Mouse (Mus musculus): ENCODE data around the gene Hnrnpd. TPM values are rescaled to one million over a fixed set of nuclear protein-coding genes. Genes with fewer than 3 reads are reported as not detected.

The Hnrnpd gene
- polyA plus RNA-seq, 1 experiment from 2014 or later = 245 TPM

DNA sequence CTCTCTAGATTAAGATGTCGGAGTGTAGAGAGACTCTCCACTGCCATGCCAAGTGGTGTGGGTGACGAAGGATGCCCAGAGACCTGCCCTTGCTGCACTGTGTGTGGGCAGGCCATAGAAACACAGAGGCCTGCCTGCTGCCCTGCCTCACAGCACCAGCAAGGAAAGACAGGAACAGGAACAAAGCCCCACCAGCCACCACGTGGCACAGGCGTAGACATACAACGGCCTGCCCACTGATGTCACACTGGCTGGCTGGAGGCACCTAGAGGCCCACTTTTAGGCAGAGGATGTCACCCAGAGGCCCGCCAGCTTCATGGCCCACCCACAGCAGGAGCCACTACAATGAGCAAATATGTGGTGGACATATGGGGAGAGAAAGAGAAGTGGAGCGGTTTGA is 21.3 kb upstream of the Hnrnpd start:
- H3K27ac ChIP-seq = no peak overlapping the region
- H3K4me2 ChIP-seq = no peak overlapping the region
- WGBS (ENCODE audit: insufficient replicate concordance) = 66% methylated on average over 7 of the region's 7 CpGs
- H3K4me1 ChIP-seq = peaks cover 24% of the 10 kb centered on the region
- H3K4me3 ChIP-seq = no peak overlapping the region
- no peaks in the 10 kb centered on the region for H3K36me3 ChIP-seq
- H3K9me3 ChIP-seq (replicated peaks) = no peaks in the 10 kb centered on the region
- no peak; the same call in 1 of the 2 replicates for ATAC-seq
- no peaks in the 10 kb centered on the region; the same call in 1 of the 2 replicates for H3K27me3 ChIP-seq (replicated peaks)
- H3K9ac ChIP-seq = no peak overlapping the region

DNA sequence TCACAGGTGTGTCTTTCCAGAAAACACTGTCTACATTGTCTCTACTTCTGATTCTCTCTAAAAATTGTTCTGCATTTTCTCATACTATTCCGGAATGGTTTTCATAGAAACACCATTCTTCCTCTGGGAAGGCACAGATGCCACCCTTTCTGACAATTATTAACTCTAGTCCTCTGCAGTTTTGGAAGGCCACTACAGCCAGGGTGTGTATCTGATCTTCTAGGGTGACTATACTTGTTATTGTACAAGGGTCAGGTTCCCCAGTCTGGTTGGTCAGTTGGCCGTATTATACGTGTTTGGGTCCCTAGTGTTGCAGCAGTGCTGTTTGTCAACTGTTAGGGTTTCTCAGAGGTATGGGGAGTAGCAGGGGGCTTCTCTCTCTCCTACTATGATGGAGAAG is 15.9 kb upstream of the Hnrnpd start:
- ATAC-seq = no peak
- no peak overlapping the region for H3K4me2 ChIP-seq
- H3K4me3 ChIP-seq = no peak overlapping the region

GRCm38 (mm10) chr5:99994166-99994565 is 15.4 kb upstream of the Hnrnpd start:
- H3K27me3 ChIP-seq (replicated peaks) = no peaks in the 10 kb centered on the region; the same call in 1 of the 2 replicates
- no peaks in the 10 kb centered on the region for H3K4me1 ChIP-seq
- WGBS (ENCODE audit: insufficient replicate concordance) = 65% methylated on average over 3 of the region's 3 CpGs
- no peak overlapping the region for H3K9ac ChIP-seq
- H3K36me3 ChIP-seq = no peaks in the 10 kb centered on the region
- no peak overlapping the region for H3K4me3 ChIP-seq
- H3K27ac ChIP-seq = no peak overlapping the region
- H3K9me3 ChIP-seq (replicated peaks) = no peaks in the 10 kb centered on the region
- no peak overlapping the region for H3K4me2 ChIP-seq
- peak; percentile 47; the same call in 1 of the 2 replicates for ATAC-seq

More for the DNA sequence above, 15.9 kb upstream of the Hnrnpd start:
- H3K4me1 ChIP-seq = no peaks in the 10 kb centered on the region
- no peak overlapping the region for H3K27ac ChIP-seq
- 87% methylated on average over 3 of the region's 3 CpGs for WGBS (ENCODE audit: insufficient replicate concordance)
- no peaks in the 10 kb centered on the region for H3K36me3 ChIP-seq
- no peak overlapping the region for H3K9ac ChIP-seq
- H3K27me3 ChIP-seq (replicated peaks) = no peaks in the 10 kb centered on the region; the same call in 1 of the 2 replicates
- H3K9me3 ChIP-seq (replicated peaks) = no peaks in the 10 kb centered on the region

GRCm38 (mm10) chr5:99983452-99984061 is 4.8 kb upstream of the Hnrnpd start:
- Histone ChIP-seq H3K9me3 (replicated peaks) (no peaks in the 10 kb centered on the region), H3K4me1 (peaks cover 17% of the 10 kb centered on the region), H3K27ac (no peak overlapping the region), H3K27me3 (replicated peaks) (no peaks in the 10 kb centered on the region), H3K4me3 (no peak overlapping the region), H3K9ac (no peak overlapping the region), H3K36me3 (no peaks in the 10 kb centered on the region), H3K4me2 (0 out of 2 replicates have a peak overlapping the region, but pooled peaks have one; percentile 24)
- ATAC-seq = no peak
- 63% methylated on average over 9 of the region's 9 CpGs for WGBS (ENCODE audit: insufficient replicate concordance)

- Histone ChIP-seq H3K9ac (peak overlapping the region; percentile 98), H3K4me2 (peak overlapping the region; percentile 73), H3K4me3 (peak overlapping the region; percentile 97), H3K9me3 (replicated peaks) (no peaks in the 10 kb centered on the region), H3K4me1 (peaks cover 40% of the 10 kb centered on the region), H3K27me3 (replicated peaks) (no peaks in the 10 kb centered on the region), H3K27ac (peak overlapping the region; percentile 97), H3K36me3 (peaks cover 39% of the 10 kb centered on the region)
- ATAC-seq = peak; percentile 40
- WGBS (ENCODE audit: insufficient replicate concordance) = under 1% methylated on average over 48 of the region's 50 CpGs
These were observed 1.0 kb downstream of the Hnrnpd start for GRCm38 (mm10) chr5:99977516-99978301.

DNA sequence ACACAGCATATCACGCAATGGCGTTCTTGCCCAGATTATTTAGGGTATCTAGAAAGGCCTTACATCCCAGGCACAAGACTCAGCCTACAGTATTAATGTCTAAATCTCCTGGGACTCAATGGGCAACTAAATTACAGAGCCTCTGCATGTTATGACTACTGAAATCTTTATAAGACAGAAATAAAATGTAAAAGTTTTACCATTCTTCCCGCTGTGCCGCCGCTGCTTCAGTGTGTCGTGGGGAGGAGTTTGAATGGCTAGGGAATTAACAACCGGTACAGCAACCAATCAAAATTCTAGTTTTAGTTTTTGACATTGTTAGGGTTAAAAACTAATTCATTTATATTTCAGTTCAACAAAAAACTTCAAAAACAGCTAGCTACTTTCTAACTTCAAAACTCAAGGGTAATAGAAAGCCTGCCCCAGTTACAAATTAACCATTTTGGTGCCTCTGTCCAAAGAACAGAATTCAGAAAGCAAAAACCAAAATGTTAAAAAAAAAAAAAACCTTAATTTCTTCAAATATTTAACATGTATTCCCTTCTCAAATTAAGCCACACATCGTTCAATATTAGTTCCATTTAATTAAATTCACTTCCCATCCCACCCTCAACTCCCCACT is 2.3 kb downstream of the Hnrnpd start:
- WGBS (ENCODE audit: insufficient replicate concordance) = 9% methylated on average over 8 of the region's 8 CpGs
- peak overlapping the region; percentile 73 for H3K4me2 ChIP-seq

GRCm38 (mm10) chr5:99975776-99976175 is 3.0 kb downstream of the Hnrnpd start:
- ATAC-seq = no peak
- Histone ChIP-seq H3K9me3 (replicated peaks) (no peaks in the 10 kb centered on the region), H3K27me3 (replicated peaks) (no peaks in the 10 kb centered on the region), H3K9ac (peak overlapping the region; percentile 48), H3K36me3 (peaks cover 51% of the 10 kb centered on the region), H3K4me3 (peak overlapping the region; percentile 97), H3K27ac (no peak overlapping the region), H3K4me1 (peaks cover 47% of the 10 kb centered on the region), H3K4me2 (peak overlapping the region; percentile 73)
- 67% methylated on average over 1 of the region's 1 CpGs for WGBS (ENCODE audit: insufficient replicate concordance)

More for the DNA sequence above, 2.3 kb downstream of the Hnrnpd start:
- Histone ChIP-seq H3K27ac (peak overlapping the region; percentile 97), H3K9ac (peak overlapping the region; percentile 98), H3K4me3 (peak overlapping the region; percentile 97), H3K9me3 (replicated peaks) (no peaks in the 10 kb centered on the region), H3K36me3 (peaks cover 48% of the 10 kb centered on the region), H3K4me1 (peaks cover 45% of the 10 kb centered on the region), H3K27me3 (replicated peaks) (no peaks in the 10 kb centered on the region)
- no peak for ATAC-seq

DNA sequence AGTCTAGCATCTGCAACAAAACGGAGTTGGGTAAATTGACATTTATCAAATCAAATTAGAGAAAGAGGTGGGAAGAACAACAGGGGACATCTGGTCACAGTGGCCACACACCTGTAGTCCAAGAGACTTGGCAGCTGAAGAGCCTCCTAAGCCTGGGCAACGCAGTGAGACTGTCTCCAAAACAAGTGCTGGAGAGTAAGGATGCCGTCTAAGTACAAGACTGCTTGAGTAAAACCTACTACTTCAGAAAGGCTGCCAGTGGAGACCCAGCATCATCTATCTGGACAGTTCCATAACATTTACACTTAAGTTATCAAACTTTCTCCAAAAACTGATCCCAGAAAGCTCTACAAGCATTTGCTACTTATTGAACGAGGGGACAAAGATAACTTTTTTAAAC is 3.7 kb downstream of the Hnrnpd start:
- peak overlapping the region; percentile 73 for H3K4me2 ChIP-seq
- H3K4me1 ChIP-seq = peaks cover 51% of the 10 kb centered on the region
- peak overlapping the region; percentile 37 for H3K4me3 ChIP-seq
- H3K9ac ChIP-seq = peak overlapping the region; percentile 48
- WGBS (ENCODE audit: insufficient replicate concordance) = 51% methylated on average over 4 of the region's 4 CpGs
- no peaks in the 10 kb centered on the region for H3K27me3 ChIP-seq (replicated peaks)
- 0 out of 2 replicates have a peak overlapping the region, but pooled peaks have one; percentile 7 for H3K27ac ChIP-seq
- peaks cover 58% of the 10 kb centered on the region for H3K36me3 ChIP-seq
- no peaks in the 10 kb centered on the region for H3K9me3 ChIP-seq (replicated peaks)
- no peak for ATAC-seq

- ATAC-seq = no peak
- H3K4me2 ChIP-seq = peak overlapping the region; percentile 73
- H3K27me3 ChIP-seq (replicated peaks) = no peaks in the 10 kb centered on the region
- H3K27ac ChIP-seq = no peak overlapping the region
- H3K9ac ChIP-seq = no peak overlapping the region; the same call in 1 of the 2 replicates
- peaks cover 53% of the 10 kb centered on the region for H3K4me1 ChIP-seq
- peaks cover 66% of the 10 kb centered on the region for H3K36me3 ChIP-seq
- H3K9me3 ChIP-seq (replicated peaks) = no peaks in the 10 kb centered on the region
- H3K4me3 ChIP-seq = peak overlapping the region; percentile 12
- 6% methylated on average over 2 of the region's 2 CpGs for WGBS (ENCODE audit: insufficient replicate concordance)
These were observed 4.8 kb downstream of the Hnrnpd start for GRCm38 (mm10) chr5:99973941-99974340.

DNA sequence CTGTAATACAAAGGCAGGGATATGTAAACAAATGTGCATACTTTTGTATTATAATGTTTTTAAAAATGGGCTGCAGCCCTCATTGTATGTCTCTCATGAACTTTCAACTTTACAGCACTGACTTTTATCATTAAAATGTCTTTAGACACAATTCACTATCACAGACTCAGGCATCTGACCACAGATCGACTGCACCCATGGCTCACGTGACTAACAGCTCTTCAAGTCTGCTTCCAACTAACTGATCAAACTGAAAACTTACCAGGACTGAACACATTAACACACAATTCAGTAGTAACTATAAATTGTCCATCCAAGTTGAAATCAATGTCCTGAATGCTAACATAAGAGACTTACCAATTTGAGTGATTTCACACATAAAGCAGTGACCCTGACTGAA is 18.8 kb downstream of the Hnrnpd start:
- H3K4me1 ChIP-seq = no peaks in the 10 kb centered on the region
- no peak overlapping the region for H3K4me3 ChIP-seq
- no peak overlapping the region for H3K27ac ChIP-seq
- no peaks in the 10 kb centered on the region for H3K27me3 ChIP-seq (replicated peaks)
- H3K4me2 ChIP-seq = no peak overlapping the region
- 67% methylated on average over 2 of the region's 2 CpGs for WGBS (ENCODE audit: insufficient replicate concordance)
- peaks cover 73% of the 10 kb centered on the region for H3K36me3 ChIP-seq
- no peak overlapping the region for H3K9ac ChIP-seq
- no peak for ATAC-seq
- no peaks in the 10 kb centered on the region for H3K9me3 ChIP-seq (replicated peaks)

GRCm38 (mm10) chr5:99959236-99959936 is 19.4 kb downstream of the Hnrnpd start:
- Histone ChIP-seq H3K4me2 (no peak overlapping the region), H3K4me1 (no peaks in the 10 kb centered on the region), H3K4me3 (no peak overlapping the region), H3K27me3 (replicated peaks) (no peaks in the 10 kb centered on the region), H3K36me3 (peaks cover 67% of the 10 kb centered on the region), H3K27ac (no peak overlapping the region), H3K9me3 (replicated peaks) (no peaks in the 10 kb centered on the region), H3K9ac (no peak overlapping the region)
- ATAC-seq = no peak
- 83% methylated on average over 2 of the region's 2 CpGs for WGBS (ENCODE audit: insufficient replicate concordance)

Measured in liver, embryonic 12.5 days (tissue).